Mouse (Mus musculus) left cerebral cortex, postnatal 14 days (tissue): ENCODE measurements around the gene Fstl1. TPM values are rescaled to one million over a fixed set of nuclear protein-coding genes. Genes with fewer than 3 reads are reported as not detected.

Source experiments
- DNase-seq, 2 experiments: peaks; one replicate each; pipeline ENCODE4 v3.0.0; 2021 to 2022; ENCODE audit warnings: low spot score in 2 of 2, mixed read lengths in 1 of 2
- intact Hi-C: fragments of 180-260 bp; cut with DNase I; formaldehyde crosslinking; loops from one replicate; pipeline ENCODE4 v1.15.1; 2025
- total RNA-seq, 2 experiments: library from RNA; stranded (reverse); gene quantifications; 2 replicates each; pipeline ENCODE4 v1.2.3; 2021

Fstl1 gene
- total RNA-seq, 2 experiments from 2014 or later: 44.8 to 49.1 TPM

DNA sequence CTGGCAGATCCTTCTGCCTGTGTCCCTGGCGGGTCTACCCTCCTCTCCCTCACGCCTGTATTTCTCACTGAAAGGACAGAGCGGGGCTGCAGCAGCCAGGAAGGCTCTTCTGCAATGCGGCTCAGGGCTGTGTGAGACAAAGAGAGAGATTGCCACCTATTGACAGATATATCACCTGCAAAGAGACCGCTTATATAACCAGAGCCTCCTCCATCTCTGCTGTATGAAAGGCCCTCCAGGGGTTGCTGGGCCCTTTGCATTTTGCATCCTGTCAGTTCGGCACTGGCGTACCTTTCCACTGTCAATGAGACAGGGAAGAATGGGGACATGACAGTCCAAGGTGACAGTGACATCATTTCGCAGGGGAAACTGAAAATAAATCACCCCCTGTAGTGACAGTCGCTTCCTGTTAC is 35.8 kb downstream of the Fstl1 start:
- intact Hi-C loops: loop anchor here (2.0 to 10.0 kb wide), 2 partner anchors 128 to 132 kb away; no protein-coding TSS in a partner anchor
- peak; percentile 66 to 76 for DNase-seq

DNA sequence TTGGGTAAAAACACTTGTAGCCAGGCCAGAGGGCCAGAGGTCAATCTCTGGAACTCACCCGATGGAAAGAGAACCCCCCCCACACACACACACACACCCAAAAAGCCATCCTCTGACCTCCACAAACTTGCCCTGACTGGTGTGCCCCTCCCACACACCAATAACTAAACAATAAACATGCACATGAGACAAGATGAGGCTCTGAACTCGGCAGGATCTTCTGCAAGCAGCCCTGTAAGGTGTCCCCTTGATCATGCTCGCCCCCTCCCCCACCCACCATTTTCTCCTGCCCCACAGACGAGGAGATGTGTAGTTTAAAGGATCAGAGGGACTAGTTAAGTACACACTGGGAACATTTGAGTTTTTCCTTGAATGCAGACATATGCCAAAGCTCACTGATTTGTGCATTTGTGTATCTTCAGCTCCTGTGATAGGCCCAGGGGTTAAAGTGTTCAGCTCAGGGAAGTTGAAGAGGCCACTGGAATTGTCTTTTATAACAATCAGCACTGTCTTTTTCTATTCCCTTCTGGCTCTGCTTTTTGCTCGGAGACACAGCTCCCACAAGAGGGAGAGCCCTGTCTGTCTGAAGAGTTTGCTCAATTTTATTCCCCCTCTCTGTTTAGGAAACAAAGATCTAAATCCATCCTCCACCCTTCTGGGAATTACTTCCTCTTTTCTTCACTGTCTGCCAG is 37.2 kb downstream of the Fstl1 start:
- intact Hi-C loops: loop anchor here (2.0 to 10.0 kb wide), 2 partner anchors 129 to 131 kb away; no protein-coding TSS in a partner anchor
- peak in 1 of 2 experiments; percentile 22 for DNase-seq

GRCm38 (mm10) chr16:37814383-37814971 is 37.8 kb downstream of the Fstl1 start:
- DNase-seq: peak; percentile 80 to 97
- intact Hi-C loops: loop anchor here (10.0 kb wide), 1 partner anchor 130 kb away; no protein-coding TSS in a partner anchor

GRCm38 (mm10) chr16:37817986-37818385 is 41.3 kb downstream of the Fstl1 start:
- intact Hi-C loops: loop anchor here (10.0 kb wide), 1 partner anchor 127 kb away; no protein-coding TSS in a partner anchor
- no peak for DNase-seq

DNA sequence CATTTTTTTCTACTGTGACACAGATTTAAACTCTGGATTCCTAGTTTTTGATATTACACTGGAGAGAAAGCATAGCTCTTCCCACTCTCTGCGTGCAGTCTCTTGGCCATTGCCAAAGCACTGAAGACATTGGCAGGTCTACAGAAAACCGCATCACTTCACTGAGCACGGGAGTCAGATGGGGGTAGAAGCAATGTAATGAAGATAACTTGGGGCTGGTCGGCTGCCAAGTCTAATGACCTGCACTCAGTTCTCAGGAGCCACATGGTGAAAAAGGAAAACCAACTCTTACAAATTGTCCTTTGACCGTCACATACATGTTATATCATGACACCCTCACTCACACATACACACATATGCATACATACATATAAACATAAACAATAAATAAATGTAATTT is 47.3 kb downstream of the Fstl1 start:
- intact Hi-C loops: loop anchor here (10.0 kb wide), 1 partner anchor 371 kb away; no protein-coding TSS in a partner anchor
- DNase-seq: no peak

DNA sequence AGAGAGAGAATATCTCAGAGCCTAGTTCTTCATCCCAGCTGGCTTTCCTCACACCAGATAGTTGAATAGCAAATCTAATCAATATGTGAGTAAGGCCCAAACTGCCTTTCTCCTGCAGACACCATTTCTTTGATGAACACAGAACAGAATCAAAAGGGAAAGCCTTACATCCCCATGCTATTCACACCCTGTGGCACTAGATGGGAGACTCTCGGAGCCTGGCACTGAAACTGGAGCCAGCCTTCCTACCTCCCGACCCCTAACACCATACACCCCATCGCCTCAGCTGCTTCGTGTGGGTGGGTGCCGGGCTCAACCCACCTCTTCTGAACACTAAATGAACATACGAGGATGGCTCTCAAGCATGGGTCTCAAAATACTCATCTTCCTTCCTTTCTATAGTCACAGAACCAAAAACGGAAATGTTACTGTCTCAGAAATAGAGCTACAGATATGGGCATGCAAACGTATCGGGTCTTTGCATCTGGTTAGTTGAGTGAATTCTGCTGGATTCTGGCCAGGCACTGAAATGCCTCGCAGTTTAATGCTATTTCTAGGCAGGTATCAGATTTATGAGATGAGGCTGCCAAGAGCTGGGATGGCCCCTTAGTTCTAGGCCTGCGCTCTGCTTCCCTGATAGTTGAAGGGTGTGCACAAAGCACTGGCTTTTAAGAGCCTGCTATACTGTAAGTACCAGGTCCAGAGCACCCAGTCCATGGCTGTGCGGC is 48.3 kb downstream of the Fstl1 start:
- peak; percentile 67 to 73 for DNase-seq
- intact Hi-C loops: loop anchor here (10.0 kb wide), 1 partner anchor 370 kb away; no protein-coding TSS in a partner anchor

DNA sequence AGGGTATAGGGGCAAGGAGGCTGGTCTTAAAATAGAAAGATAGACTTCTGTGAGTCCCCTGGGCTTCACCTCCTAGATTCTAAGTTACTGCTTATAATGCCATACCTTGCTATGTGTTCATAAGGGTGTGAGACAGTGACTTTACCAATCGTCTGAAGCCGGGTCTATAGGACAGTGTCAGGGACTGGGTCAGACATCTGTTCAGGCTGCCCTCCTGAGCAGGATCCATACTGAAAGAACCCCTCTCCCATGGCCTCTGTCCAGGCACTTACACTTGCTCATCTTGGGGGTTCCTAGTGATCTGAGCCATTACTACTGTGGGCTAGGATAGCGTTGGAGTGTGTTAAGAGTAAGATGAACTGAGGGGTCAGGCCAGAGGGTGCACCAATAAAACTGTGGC is 49.6 kb downstream of the Fstl1 start:
- intact Hi-C loops: loop anchor here (10.0 kb wide), 1 partner anchor 369 kb away; no protein-coding TSS in a partner anchor

GRCm38 (mm10) chr16:37831041-37831440 is 54.4 kb downstream of the Fstl1 start:
- DNase-seq: no peak
- intact Hi-C loops: loop anchor here (5.0 kb wide), 1 partner anchor 116 kb away; no protein-coding TSS in a partner anchor

More for the DNA sequence above, 49.6 kb downstream of the Fstl1 start:
- DNase-seq: no peak

GRCm38 (mm10) chr16:37837571-37837970 is 60.9 kb downstream of the Fstl1 start:
- intact Hi-C loops: no loop called here
- no peak for DNase-seq

GRCm38 (mm10) chr16:37842439-37842838 is 65.8 kb downstream of the Fstl1 start:
- no peak for DNase-seq
- intact Hi-C loops: no loop called here

GRCm38 (mm10) chr16:37843740-37844139 is 67.1 kb downstream of the Fstl1 start:
- intact Hi-C loops: no loop called here

GRCm38 (mm10) chr16:37845202-37845925 is 68.7 kb downstream of the Fstl1 start:
- no peak for DNase-seq
- intact Hi-C loops: no loop called here

More at GRCm38 (mm10) chr16:37843740-37844139, 67.1 kb downstream of the Fstl1 start:
- DNase-seq: no peak

DNA sequence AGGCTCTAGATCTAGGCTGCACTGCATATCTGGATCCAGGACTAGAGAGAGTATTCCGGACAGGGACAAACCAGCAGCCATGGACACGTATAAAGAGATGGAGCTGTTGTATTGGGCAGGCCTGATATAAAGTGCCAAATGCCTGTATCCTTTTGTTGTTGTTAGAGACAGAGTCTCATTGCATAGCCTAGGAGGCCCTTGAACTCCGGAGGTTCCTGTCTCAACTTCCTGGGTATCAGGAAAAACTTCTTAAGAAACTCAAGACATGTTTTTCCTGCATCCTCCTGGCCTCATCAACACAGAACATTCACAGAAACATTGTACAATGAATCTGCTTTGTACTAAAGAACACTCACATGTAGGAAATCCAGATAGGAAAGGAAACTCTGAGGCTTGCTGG is 70.4 kb downstream of the Fstl1 start:
- intact Hi-C loops: no loop called here
- DNase-seq: no peak

- DNase-seq: no peak
- intact Hi-C loops: no loop called here
Observed at GRCm38 (mm10) chr16:37851366-37851765, 74.7 kb downstream of the Fstl1 start.

DNA sequence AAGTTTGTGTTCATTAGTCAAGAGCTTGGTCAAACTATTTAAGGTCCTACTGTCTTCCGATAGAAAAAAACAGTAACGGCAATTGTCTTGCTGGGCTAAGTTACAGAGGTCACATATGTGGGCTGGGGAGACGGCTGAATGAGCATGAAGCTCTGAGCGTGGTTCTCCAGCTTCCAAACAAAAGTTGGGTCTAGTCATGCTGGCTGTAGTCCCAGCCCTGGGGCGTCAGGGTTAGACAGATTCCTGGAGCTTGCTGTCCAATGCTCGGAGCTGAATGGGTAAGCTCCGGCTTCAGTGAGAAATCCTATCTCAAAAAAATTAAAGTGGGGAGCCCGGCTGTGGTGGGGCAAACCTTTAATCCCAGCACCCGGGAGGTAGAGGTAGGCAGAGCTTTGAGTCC is 76.6 kb downstream of the Fstl1 start:
- no peak for DNase-seq

GRCm38 (mm10) chr16:37854054-37854453 is 77.4 kb downstream of the Fstl1 start:
- intact Hi-C loops: no loop called here
- no peak for DNase-seq

More for the DNA sequence above, 76.6 kb downstream of the Fstl1 start:
- intact Hi-C loops: no loop called here

DNA sequence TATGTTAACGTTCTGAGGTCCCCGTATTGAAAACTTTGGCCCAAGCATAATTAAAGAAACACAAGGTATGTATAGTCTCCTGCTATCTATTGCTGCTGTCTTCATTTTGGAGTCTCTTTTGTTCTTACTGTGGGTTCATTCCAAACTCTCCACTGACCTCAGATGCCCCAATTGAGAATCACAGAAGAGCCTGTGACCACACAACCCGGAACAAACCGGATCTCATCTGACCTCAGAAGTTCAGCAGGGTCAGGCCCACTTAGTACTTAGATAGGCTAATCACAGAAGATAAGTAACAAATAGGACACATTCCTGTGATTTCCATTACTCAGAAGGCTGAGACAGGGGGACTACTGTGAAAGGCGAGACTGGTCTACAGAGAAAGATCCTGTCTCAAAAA is 77.9 kb downstream of the Fstl1 start:
- intact Hi-C loops: no loop called here
- no peak for DNase-seq

- intact Hi-C loops: no loop called here
- no peak for DNase-seq
Observed at GRCm38 (mm10) chr16:37855583-37855982, 78.9 kb downstream of the Fstl1 start.

DNA sequence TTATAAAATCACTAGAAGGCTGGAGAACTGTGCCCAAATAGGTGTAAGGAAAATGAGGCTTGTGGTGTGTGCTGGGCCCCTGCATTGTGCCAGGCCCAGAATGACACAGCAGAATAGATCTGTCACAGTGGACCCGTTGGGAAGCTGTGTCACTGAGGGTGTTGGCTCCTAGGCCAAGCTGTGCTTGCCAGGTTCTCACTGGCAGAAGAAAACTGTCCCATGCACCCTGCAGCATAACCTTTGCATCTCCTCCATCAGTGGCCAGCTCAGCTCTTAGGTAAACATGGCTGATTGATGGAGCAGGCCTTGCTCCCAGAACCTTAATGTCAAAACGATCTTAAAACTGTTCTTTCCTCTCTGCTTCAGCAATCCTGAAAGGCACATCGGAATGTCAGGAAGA is 79.7 kb downstream of the Fstl1 start:
- intact Hi-C loops: no loop called here
- no peak for DNase-seq
